Mouse (Mus musculus): ENCODE results near the gene Nfia.

DNA sequence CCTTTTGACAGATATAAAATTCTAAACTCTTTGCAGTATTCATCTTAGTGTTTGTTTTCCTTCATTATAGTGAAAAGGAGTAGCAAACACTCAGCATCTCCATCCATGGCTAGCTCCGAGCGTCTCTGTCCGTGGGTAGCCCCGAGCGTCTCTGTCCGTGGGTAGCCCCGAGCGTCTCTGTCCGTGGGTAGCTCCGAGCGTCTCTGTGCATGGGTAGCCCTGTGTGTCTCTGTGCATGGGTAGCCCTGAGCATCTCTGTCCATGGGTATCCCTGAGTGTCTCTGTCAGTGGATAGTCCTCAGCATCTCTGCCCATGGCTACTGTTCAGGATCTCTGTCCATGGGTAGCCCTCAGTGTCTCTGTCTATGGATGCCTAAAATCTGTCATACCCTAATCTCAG lies 140.0 kb downstream of the Nfia start:
- TF ChIP-seq GATA1 (IDR thresholded peaks at IDR 0.05; ENCODE audit: borderline replicate concordance, low read length): no peak
- TF ChIP-seq FLI1 (IDR thresholded peaks at IDR 0.05; ENCODE audit: low read length): no peak
